Mouse (Mus musculus): ENCODE data around the gene Krt87. TPM values are rescaled to one million over a fixed set of nuclear protein-coding genes. Genes with fewer than 3 reads are reported as not detected.

Gene Krt87
- polyA plus RNA-seq, 1 experiment from 2014 or later = not detected

- Histone ChIP-seq H3K36me3 (no peaks in the 10 kb centered on the region), H3K4me1 (peaks cover 21% of the 10 kb centered on the region), H3K4me3 (replicated peaks) (no peak overlapping the region), H3K27me3 (peaks cover 31% of the 10 kb centered on the region), H3K9me3 (replicated peaks) (no peaks in the 10 kb centered on the region), H3K9ac (0 out of 2 replicates have a peak overlapping the region, but pooled peaks have one; percentile 17), H3K27ac (no peak overlapping the region), H3K4me2 (no peak overlapping the region)
- ATAC-seq (replicated peaks; ENCODE audit: low FRiP score) = no peak
- WGBS = 51% methylated on average over 11 of the region's 11 CpGs
Measured at GRCm38 (mm10) chr15:101414807-101415565, 23.6 kb downstream of the Krt87 start.

GRCm38 (mm10) chr15:101413916-101414635 is 24.5 kb downstream of the Krt87 start:
- Histone ChIP-seq H3K4me3 (replicated peaks) (no peak overlapping the region), H3K9ac (no peak overlapping the region), H3K4me2 (0 out of 2 replicates have a peak overlapping the region, but pooled peaks have one; percentile 20), H3K4me1 (peaks cover 21% of the 10 kb centered on the region), H3K9me3 (replicated peaks) (no peaks in the 10 kb centered on the region), H3K27me3 (peaks cover 31% of the 10 kb centered on the region), H3K36me3 (no peaks in the 10 kb centered on the region), H3K27ac (no peak overlapping the region)
- ATAC-seq (replicated peaks; ENCODE audit: low FRiP score) = no peak
- WGBS = 38% methylated on average over 7 of the region's 7 CpGs

- WGBS = 17% methylated on average over 31 of the region's 31 CpGs
- peak; percentile 60 for ATAC-seq (replicated peaks; ENCODE audit: low FRiP score)
Measured at GRCm38 (mm10) chr15:101412188-101412587, 26.4 kb downstream of the Krt87 start.

GRCm38 (mm10) chr15:101410775-101411174 is 27.8 kb downstream of the Krt87 start, which contains the start of gene Krt7:
Gene Krt7, plus strand, starts transcription at chr15:101411043.
- Histone ChIP-seq H3K4me1 (peaks cover 21% of the 10 kb centered on the region), H3K4me3 (replicated peaks) (peak within 1 kb of the TSS; percentile 35), H3K9me3 (replicated peaks) (no peaks in the 10 kb centered on the region), H3K36me3 (no peaks in the 10 kb centered on the region), H3K27ac (peak within 1 kb of the TSS; percentile 86), H3K4me2 (peak within 1 kb of the TSS; percentile 52), H3K9ac (0 out of 2 replicates have a peak within 1 kb of the TSS, but pooled peaks have one; percentile 7), H3K27me3 (peaks cover 31% of the 10 kb centered on the region)
- 38% methylated on average over 2 of the region's 2 CpGs for WGBS
- ATAC-seq (replicated peaks; ENCODE audit: low FRiP score) = peak; percentile 71

More at GRCm38 (mm10) chr15:101412188-101412587, 26.4 kb downstream of the Krt87 start:
- peak overlapping the region; percentile 52 for H3K4me2 ChIP-seq
- no peaks in the 10 kb centered on the region for H3K9me3 ChIP-seq (replicated peaks)
- H3K36me3 ChIP-seq = no peaks in the 10 kb centered on the region
- H3K4me1 ChIP-seq = peaks cover 21% of the 10 kb centered on the region
- peak overlapping the region; percentile 35 for H3K4me3 ChIP-seq (replicated peaks)
- H3K27ac ChIP-seq = peak overlapping the region; percentile 86
- peaks cover 31% of the 10 kb centered on the region for H3K27me3 ChIP-seq
- 0 out of 2 replicates have a peak overlapping the region, but pooled peaks have one; percentile 7 for H3K9ac ChIP-seq

GRCm38 (mm10) chr15:101398269-101398668 is 40.3 kb downstream of the Krt87 start:
- no peak overlapping the region for H3K4me3 ChIP-seq (replicated peaks)
- no peak for ATAC-seq (replicated peaks; ENCODE audit: low FRiP score)
- no peak overlapping the region for H3K27ac ChIP-seq
- H3K4me1 ChIP-seq = peaks cover 11% of the 10 kb centered on the region; the same call in 1 of the 2 replicates
- H3K27me3 ChIP-seq = no peaks in the 10 kb centered on the region
- WGBS = 83% methylated on average over 8 of the region's 8 CpGs
- H3K36me3 ChIP-seq = no peaks in the 10 kb centered on the region
- H3K9ac ChIP-seq = no peak overlapping the region
- no peak overlapping the region for H3K4me2 ChIP-seq
- no peaks in the 10 kb centered on the region for H3K9me3 ChIP-seq (replicated peaks)

GRCm38 (mm10) chr15:101397683-101398082 is 40.9 kb downstream of the Krt87 start:
- 82% methylated on average over 2 of the region's 2 CpGs for WGBS
- no peak overlapping the region for H3K27ac ChIP-seq
- no peaks in the 10 kb centered on the region for H3K9me3 ChIP-seq (replicated peaks)
- no peak overlapping the region for H3K4me2 ChIP-seq
- no peaks in the 10 kb centered on the region for H3K27me3 ChIP-seq
- no peaks in the 10 kb centered on the region for H3K36me3 ChIP-seq
- no peak overlapping the region for H3K9ac ChIP-seq
- H3K4me1 ChIP-seq = peaks cover 11% of the 10 kb centered on the region; the same call in 1 of the 2 replicates
- no peak overlapping the region for H3K4me3 ChIP-seq (replicated peaks)
- ATAC-seq (replicated peaks; ENCODE audit: low FRiP score) = no peak

- Histone ChIP-seq H3K27me3 (no peaks in the 10 kb centered on the region), H3K9ac (no peak overlapping the region), H3K4me2 (no peak overlapping the region), H3K27ac (no peak overlapping the region), H3K4me1 (peaks cover 11% of the 10 kb centered on the region; the same call in 1 of the 2 replicates), H3K9me3 (replicated peaks) (no peaks in the 10 kb centered on the region), H3K4me3 (replicated peaks) (no peak overlapping the region), H3K36me3 (no peaks in the 10 kb centered on the region)
- 62% methylated on average over 3 of the region's 3 CpGs for WGBS
- no peak for ATAC-seq (replicated peaks; ENCODE audit: low FRiP score)
Measured at GRCm38 (mm10) chr15:101396921-101397320, 41.7 kb downstream of the Krt87 start.

- H3K9me3 ChIP-seq (replicated peaks) = no peaks in the 10 kb centered on the region
- H3K27ac ChIP-seq = no peak overlapping the region
- peaks cover 11% of the 10 kb centered on the region; the same call in 1 of the 2 replicates for H3K4me1 ChIP-seq
- H3K4me3 ChIP-seq (replicated peaks) = no peak overlapping the region
- WGBS = 15% methylated on average over 7 of the region's 7 CpGs
- H3K9ac ChIP-seq = no peak overlapping the region
- ATAC-seq (replicated peaks; ENCODE audit: low FRiP score) = no peak
- H3K4me2 ChIP-seq = no peak overlapping the region
- H3K27me3 ChIP-seq = no peaks in the 10 kb centered on the region
- H3K36me3 ChIP-seq = no peaks in the 10 kb centered on the region
Measured at GRCm38 (mm10) chr15:101396466-101396865, 42.1 kb downstream of the Krt87 start.

- no peak overlapping the region for H3K4me3 ChIP-seq (replicated peaks)
- no peaks in the 10 kb centered on the region for H3K27me3 ChIP-seq
- no peak for ATAC-seq (replicated peaks; ENCODE audit: low FRiP score)
- H3K4me1 ChIP-seq = peaks cover 11% of the 10 kb centered on the region; the same call in 1 of the 2 replicates
- no peaks in the 10 kb centered on the region for H3K36me3 ChIP-seq
- no peaks in the 10 kb centered on the region for H3K9me3 ChIP-seq (replicated peaks)
- no peak overlapping the region for H3K4me2 ChIP-seq
- H3K9ac ChIP-seq = no peak overlapping the region
- no peak overlapping the region for H3K27ac ChIP-seq
- WGBS = 59% methylated on average over 7 of the region's 7 CpGs
Measured at GRCm38 (mm10) chr15:101394908-101395307, 43.7 kb downstream of the Krt87 start.

GRCm38 (mm10) chr15:101392251-101392650 is 46.4 kb downstream of the Krt87 start:
- H3K27me3 ChIP-seq = no peaks in the 10 kb centered on the region
- 62% methylated on average over 5 of the region's 5 CpGs for WGBS
- H3K9me3 ChIP-seq (replicated peaks) = no peaks in the 10 kb centered on the region
- no peak overlapping the region for H3K9ac ChIP-seq
- H3K4me1 ChIP-seq = peaks cover 11% of the 10 kb centered on the region; the same call in 1 of the 2 replicates
- H3K4me3 ChIP-seq (replicated peaks) = no peak overlapping the region
- no peak for ATAC-seq (replicated peaks; ENCODE audit: low FRiP score)
- H3K4me2 ChIP-seq = no peak overlapping the region
- H3K27ac ChIP-seq = no peak overlapping the region
- H3K36me3 ChIP-seq = no peaks in the 10 kb centered on the region

- Histone ChIP-seq H3K4me2 (no peak overlapping the region), H3K27me3 (peaks cover 5% of the 10 kb centered on the region; the same call in 1 of the 2 replicates), H3K9ac (no peak overlapping the region), H3K4me1 (0 out of 2 replicates have a peak, but pooled peaks cover 5% of the 10 kb centered on the region), H3K27ac (no peak overlapping the region), H3K9me3 (replicated peaks) (no peaks in the 10 kb centered on the region), H3K4me3 (replicated peaks) (no peak overlapping the region), H3K36me3 (no peaks in the 10 kb centered on the region)
- 81% methylated on average over 5 of the region's 5 CpGs for WGBS
- no peak for ATAC-seq (replicated peaks; ENCODE audit: low FRiP score)
Measured at GRCm38 (mm10) chr15:101390203-101390602, 48.4 kb downstream of the Krt87 start.

Measured in kidney, embryonic 15.5 days (tissue).